Mouse (Mus musculus) cerebellum, postnatal 36 days (tissue): ENCODE measurements around the gene Mgarp.
"Not testable (repeated sequence)": the region's sequence is repeated elsewhere in the genome, so short reads cannot be mapped to it uniquely, and the experiment has no call there.

Experiments
- DNase-seq, 2 experiments: peaks; one replicate each; pipeline ENCODE4 v3.0.0; 2021 to 2022; ENCODE audit warnings: mixed read lengths in 2 of 2

The Mgarp gene

DNA sequence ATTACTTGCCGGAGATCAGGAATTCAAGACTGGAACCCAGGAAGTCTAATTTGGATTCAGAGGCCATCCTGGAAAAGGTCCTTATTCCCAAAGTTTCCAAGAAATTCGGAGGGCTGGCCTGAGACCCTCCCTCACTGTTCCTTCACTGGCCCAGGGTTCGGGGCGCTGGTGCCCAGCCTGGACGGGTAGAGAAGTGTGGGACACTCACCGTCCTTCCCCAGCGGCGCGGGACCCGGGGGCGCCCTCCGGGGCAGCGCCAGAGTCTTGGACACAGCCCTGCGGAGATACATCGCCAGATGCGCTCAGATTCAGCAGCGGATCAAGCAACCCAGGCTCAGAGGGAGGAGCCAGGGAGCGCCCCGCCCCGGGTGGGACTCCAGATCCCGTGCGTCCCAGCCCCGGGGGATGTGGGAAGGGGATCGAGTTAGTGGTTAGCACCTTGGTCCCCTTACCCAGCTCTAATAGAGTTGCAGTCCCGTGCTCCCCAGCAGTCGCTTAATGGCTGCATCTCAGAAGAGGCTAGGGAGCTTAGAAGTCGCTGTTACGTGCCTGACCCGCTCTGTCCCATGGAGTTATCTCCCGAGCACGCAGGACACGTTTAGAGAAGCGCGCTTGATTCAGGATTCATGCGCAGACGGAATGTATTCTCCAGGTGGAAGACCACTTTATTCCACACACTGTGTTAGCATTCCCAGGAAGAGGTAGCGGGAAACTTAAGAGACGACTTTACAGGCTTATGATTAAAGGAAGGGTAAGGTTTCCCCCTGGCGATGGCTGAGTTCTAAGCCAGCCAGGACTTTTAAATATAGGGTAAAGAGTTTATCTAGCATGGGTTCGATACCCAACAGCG is at the start of gene Mgarp:
Gene Mgarp (minus strand): TSS at position 520 of the 850 bp plus-strand sequence.
- peak; percentile 16 to 19 for DNase-seq

DNA sequence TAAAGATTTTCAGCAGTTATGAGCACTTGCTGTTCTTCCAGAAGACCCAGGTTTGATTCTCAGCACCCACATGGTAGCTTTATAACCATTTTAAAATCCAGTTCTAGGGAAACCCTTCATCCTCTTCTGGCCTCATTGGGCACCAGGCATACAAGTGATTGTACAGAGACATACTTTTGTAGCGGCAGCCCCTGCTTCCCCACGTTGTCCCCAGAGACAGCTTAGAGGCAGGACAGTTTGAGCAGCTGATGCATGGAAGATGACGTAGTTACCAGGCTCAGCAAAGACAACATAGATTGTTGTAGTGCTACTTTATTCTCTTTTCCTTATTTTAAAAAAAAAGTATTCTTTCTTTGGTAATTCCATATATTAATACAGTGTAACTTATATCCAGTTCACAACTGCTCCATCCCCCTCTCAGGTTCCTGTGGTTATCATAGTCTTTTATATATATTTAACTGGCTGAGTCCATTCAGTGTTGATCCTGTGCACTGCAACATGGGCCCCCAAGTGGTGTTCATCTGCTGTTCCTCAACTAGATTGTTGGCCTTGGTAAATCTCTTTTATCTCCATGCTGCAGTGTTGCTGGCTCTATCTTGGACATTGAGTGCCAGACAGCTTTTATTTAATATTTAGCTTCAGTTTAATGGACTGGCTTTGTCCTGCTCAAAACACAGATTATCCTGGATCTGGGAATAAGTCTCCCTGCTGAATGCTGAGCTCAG is 38.5 kb upstream of the Mgarp start:
- no peak for DNase-seq

GRCm38 (mm10) chr3:51434364-51434763 is 37.8 kb upstream of the Mgarp start:
- not testable (repeated sequence) for DNase-seq

DNA sequence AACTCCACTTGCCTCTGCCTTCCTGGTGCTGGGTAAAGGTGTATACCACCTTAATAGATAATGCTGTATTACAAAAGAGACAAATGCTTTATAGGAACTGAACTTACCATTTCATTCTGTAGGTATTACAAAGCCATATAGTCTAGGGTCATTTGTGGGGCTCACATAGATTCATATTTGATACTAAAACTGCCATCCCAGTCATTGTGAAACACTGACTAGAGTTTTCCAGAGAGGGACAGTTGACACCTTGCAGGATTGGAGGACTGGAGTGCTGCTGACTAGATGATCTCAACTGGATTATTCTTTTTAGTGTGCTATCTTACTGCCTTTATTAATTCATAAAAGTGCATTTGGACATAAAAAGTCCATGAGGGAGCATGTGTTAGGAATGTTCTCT is 28.9 kb upstream of the Mgarp start:
- no peak for DNase-seq

- DNase-seq = no peak
Measured at GRCm38 (mm10) chr3:51421921-51422320, 25.4 kb upstream of the Mgarp start.

DNA sequence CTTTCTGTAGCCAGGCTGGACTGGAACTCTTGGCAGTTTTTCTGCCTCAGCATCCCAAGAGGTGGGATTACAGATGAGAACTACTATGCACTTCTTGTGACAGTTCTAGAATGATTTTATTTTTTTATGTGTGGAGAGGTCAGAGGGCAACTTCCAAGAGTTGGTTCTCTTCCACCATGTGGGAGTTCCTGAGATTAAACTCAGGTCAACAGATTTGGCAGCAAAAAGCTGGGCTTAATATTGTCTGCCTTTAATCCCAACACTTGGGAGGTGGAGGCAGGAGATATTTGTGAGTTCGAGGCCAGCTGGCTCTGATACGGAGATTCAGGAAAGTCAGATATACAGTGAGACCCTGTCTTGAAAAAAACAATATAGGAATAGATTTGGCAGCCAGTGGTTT is 21.4 kb upstream of the Mgarp start:
- DNase-seq = no peak

GRCm38 (mm10) chr3:51417485-51417884 is 20.9 kb upstream of the Mgarp start:
- DNase-seq = no peak

GRCm38 (mm10) chr3:51417135-51417458 is 20.6 kb upstream of the Mgarp start:
- DNase-seq = no peak

DNA sequence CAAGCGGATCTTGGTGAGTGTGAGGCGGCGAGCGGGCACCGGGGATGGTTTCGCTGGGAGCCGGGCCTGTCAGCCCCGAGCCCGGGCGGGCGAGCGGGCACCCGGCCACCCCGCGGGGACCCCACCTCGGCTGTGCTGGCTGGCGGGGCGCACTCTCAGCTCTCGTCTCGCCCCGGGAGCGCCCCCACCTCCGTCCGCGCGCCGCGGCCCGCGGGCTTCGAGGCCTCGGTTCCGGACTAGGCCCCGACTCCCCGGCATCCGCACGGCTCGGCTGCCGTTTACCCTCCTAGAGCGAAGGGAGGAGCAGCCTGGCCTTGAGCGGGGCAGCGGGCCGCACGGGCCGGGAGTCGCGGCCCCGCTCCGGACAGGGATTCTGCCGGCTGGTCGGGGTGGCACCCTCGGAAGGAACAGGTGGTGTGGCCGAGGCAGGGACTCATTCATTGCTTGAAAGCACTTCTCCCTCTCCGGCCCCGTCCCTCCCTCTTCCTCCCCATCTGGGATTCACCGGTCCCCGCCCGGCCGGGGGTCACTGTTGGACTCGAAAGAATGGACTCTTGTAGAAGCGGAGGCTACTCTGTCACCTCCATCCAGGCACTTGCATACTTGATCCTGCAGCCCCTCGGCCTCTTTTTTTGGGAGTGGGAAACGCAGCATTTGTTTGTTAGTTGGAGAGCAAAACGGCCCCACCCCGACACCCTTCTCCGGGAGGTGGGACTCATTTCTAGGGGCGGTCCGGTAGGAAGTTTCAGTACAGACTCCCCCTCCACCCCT is 20.0 kb upstream of the Mgarp start:
- DNase-seq = peak in 1 of 2 experiments; percentile 49

DNA sequence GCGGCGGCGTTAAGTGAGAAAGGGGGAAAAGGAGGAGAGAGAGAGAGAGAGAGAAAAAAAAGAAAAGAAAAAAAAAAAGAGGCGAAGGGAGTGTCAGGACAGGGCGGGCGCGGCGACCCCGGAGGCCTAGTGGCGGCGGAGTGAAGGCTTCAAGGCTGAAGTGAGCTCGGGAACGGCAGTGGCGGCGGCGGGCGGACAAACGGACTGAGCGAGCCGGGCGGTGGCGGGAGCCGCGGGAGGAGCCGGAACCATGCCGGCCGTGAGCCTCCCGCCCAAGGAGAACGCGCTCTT is 19.5 kb upstream of the Mgarp start:
- DNase-seq = no peak

GRCm38 (mm10) chr3:51415098-51416072 is 18.8 kb upstream of the Mgarp start, which contains the start of gene Naa15:
Naa15 (plus strand) TSS chr3:51415148.
- DNase-seq = peak; percentile 95 to 98

- no peak for DNase-seq
Measured at GRCm38 (mm10) chr3:51413276-51413675, 16.7 kb upstream of the Mgarp start.

DNA sequence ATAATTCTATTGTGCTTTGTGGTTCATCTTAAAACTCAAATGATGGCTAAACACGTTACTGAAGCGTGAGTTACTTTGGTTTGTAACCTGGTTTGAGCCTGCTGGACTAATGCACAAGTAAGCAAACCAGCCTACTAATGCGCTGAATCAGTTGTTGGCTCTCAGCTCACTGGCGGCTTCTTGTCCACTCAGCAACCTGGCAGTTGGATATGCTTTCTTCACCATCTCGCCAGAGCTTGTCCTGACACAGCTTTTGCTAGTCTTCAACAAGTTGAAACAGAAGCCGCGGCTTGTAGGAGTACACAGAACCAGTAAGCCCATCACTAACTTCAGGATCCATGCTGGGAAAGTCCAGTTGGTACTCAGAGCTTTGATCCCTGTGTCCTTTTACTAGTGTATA is 15.9 kb upstream of the Mgarp start:
- no peak for DNase-seq

GRCm38 (mm10) chr3:51408561-51409183 is 12.1 kb upstream of the Mgarp start, which contains the start of gene Ndufc1:
Ndufc1 (minus strand) TSS chr3:51408988.
- peak; percentile 99 for DNase-seq

- peak in 1 of 2 experiments; percentile 16 for DNase-seq
Measured at GRCm38 (mm10) chr3:51407870-51408560, 11.5 kb upstream of the Mgarp start.

GRCm38 (mm10) chr3:51402628-51403027 is 6.1 kb upstream of the Mgarp start:
- DNase-seq = no peak

DNA sequence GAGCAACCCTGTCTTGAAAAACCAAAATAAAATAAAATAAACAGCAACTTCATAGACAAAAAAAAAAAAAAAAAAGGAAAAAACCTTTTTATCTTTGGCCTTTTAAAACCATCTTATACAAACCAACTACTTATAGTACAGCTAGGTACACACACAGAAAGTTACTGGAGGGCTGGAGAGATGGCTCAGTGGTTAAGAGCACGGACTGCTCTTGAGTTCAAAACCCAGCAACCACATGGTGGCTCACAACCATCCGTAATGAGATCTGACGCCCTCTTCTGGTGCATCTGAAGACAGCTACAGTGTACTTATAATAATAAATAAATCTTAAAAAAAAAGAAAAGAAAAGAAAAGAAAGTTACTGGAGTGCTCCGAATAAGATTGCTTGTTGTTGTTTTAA is 5.5 kb upstream of the Mgarp start:
- not testable (repeated sequence) for DNase-seq

DNA sequence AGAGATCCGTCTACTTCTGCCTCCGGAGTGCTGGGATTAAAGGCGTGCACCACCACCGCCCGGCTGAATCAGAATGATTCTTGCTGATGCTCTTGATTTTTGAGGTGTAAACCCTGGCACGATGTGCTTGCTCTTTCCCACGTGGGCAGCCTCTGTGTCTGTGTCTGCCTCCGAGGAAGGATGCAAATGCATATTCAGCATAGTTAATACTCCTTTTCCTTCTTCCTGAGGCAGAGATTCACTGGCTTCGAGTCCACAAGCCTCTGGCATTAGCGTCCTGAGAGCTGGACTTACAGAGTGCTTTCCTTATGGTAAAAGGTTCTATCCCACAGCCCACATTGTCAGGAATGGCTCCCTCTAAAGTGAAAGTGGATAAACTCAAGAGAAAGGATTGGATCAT is 4.1 kb upstream of the Mgarp start:
- DNase-seq = no peak

DNA sequence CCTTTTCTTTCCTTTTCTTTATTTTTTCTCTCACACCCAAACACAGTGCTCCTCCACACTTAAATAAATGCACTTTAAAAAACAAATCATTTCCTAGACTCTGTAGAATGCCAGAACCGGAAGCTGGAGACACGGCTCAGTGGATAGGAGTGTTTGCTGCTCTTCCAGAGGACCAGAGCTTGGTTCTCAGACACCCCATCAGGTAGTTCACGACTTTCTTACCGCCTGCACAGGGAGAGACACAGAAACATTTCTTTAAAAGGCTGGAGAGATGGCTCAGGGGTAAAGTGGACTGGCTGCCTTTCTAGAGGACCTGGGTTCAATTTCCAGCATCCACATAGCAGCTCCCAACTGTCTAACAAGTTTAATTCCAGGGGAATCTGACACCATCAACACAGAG is 3.0 kb upstream of the Mgarp start:
- no peak for DNase-seq

DNA sequence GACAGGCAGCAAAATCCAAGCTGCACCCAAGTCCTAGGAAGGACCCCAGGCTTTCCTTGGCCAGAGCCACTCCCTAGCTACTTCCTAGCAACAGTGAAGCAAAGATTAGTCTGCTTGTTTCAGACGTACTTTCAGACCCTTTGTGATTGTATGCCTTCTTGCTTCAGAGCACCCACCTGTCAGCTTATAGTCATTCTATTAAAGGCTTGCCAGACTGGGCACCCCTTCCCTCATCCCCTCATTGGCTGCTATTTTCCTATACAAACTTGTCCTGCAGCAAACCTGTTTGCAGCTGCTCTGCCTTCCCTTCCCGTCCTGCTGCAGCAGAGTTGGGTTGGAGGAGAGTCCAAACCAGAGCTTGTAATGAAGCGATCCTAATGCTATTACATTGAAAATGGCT is 2.1 kb upstream of the Mgarp start:
- no peak for DNase-seq

GRCm38 (mm10) chr3:51397700-51398299 is 1.3 kb upstream of the Mgarp start:
- no peak for DNase-seq
